Mouse (Mus musculus) embryonic fibroblast, embryonic 13.5 days (primary cell): ENCODE results near the gene Apobec2.

Source experiments
- CTCF ChIP-seq: IDR thresholded peaks from 2 replicates; pipeline ENCODE4 v1.5.1; 2011; ENCODE audit warnings: mild to moderate bottlenecking, control low read depth, low read length, moderate library complexity, borderline replicate concordance; ENCODE audit not compliant: insufficient read depth
- POLR2A ChIP-seq: IDR thresholded peaks from 2 replicates; pipeline ENCODE4 v1.6.1; 2011; ENCODE audit warnings: low read depth, mild to moderate bottlenecking, control low read depth, low read length, moderate library complexity

GRCm38 (mm10) chr17:48417521-48417920, 15.2 kb downstream of the Apobec2 start:
- TF ChIP-seq CTCF, result no peak
- no peak for TF ChIP-seq POLR2A
